Mouse (Mus musculus): Measurements from ENCODE around the gene Krtap1-3.

GRCm38 (mm10) chr11:99634653-99635134, 43.6 kb upstream of the Krtap1-3 start, which contains the start of gene Krtap4-2:
- TF ChIP-seq EP300 (IDR thresholded peaks at IDR 0.05; ENCODE audit: low read depth) (no peak), CTCF (IDR thresholded peaks at IDR 0.05; ENCODE audit: low read depth) (no peak)

All from liver, postnatal 0 days (tissue).